Mouse (Mus musculus) urinary bladder, postnatal 10 days (tissue): ENCODE measurements around the gene Olfr1223.
"Not testable (repeated sequence)": the region's sequence is repeated elsewhere in the genome, so short reads cannot be mapped to it uniquely, and the experiment has no call there.

ENCODE experiments used
- DNase-seq: peaks from one replicate; pipeline ENCODE4 v3.0.0; 2022; ENCODE audit warnings: low spot score

The Olfr1223 gene

GRCm38 (mm10) chr2:89151460-89151859 is at the start of gene Olfr1223:
Gene Olfr1223 (minus strand): TSS chr2:89151560.
- DNase-seq = no peak

- no peak for DNase-seq
These were observed 48.6 kb upstream of the Olfr1223 start, which contains the start of gene Olfr1226 for GRCm38 (mm10) chr2:89199948-89200347. Gene Olfr1226 (minus strand): TSS chr2:89200048.

- no peak for DNase-seq
These were observed 45.1 kb upstream of the Olfr1223 start for GRCm38 (mm10) chr2:89196325-89196982.

DNA sequence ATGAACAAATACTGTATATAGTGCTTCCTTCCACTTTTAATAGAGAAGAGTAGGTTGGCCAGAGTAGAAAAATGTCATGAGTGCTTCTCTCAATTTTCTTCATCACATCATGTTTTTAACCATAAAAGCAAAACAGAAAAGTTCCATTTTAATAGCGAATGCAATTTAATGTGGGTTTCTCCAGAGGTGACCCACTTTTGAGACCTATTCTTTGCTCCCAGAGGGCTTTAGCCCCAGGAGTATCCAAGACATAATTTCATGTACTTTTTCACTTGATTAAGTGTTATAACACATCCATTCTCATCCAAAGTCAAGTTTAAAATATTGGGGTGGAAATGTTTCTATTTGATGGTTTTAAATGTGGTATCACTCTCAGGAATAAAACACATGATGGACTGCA is 23.2 kb upstream of the Olfr1223 start, which contains the start of gene Olfr1225:
TSS of gene Olfr1225 (minus strand) at position 101 of the 400 bp plus-strand sequence.
- DNase-seq = no peak

DNA sequence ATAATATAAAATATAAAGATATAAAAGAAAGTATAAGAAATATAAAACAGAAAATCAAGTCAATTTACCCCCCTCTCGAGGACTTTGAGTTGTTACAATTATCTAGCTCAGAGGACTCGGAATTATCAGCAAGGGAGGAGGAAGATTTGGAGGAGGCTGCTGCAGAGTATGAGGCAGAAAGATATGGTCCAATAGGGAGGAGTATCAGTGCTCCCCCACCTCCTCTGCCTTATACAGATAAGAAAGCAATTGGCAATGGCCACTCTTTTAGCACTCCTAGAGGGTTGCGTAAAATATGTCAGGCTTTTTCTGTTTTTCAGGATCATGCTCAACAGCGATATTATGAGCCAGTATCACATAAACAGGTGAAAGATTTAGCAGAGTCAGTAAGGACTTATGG is 13.4 kb upstream of the Olfr1223 start:
- DNase-seq = not testable (repeated sequence)

DNA sequence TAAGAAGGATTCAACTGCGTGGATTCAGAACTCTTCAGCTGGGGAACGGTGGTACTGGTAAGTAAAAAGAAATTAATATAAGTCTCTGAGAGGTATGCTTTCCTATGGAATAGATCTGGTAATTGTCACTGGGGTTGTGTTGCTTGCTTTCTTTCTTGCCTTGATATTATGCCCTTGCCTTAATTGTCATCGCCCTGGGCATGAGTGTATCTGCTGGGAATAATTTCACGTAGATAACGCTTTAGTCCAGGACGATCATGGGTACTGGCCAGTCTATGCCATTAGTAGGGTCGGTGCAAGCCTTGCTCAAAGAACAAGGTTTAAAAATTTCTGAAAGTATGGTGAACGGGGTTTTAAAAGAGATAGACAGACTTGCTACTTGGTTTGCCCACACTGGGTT is 12.6 kb upstream of the Olfr1223 start, which contains the start of gene Olfr1224-ps1:
TSS of gene Olfr1224-ps1 (minus strand) at position 101 of the 400 bp plus-strand sequence.
- DNase-seq = not testable (repeated sequence)

DNA sequence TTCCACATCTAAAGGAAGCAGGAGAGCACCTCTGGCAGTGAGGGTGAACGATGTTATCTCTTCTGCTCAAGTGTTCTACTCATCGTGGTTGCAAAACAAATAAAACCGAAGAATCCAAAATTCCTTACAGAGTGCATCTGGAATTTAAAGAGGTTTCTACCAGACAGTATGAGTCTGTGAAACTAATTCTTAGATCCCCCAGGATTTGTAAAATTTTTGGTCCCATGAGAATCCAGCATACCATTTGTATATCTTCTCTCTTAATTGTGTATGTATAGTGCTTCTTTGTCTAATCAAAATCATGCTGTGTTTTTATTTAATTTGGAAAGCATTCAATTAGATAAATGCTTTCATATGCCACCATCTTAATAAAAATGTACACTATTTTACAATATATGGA is 18.4 kb downstream of the Olfr1223 start, which contains the start of gene Olfr1222:
TSS of gene Olfr1222 (minus strand) at position 101 of the 400 bp plus-strand sequence.
- no peak for DNase-seq

DNA sequence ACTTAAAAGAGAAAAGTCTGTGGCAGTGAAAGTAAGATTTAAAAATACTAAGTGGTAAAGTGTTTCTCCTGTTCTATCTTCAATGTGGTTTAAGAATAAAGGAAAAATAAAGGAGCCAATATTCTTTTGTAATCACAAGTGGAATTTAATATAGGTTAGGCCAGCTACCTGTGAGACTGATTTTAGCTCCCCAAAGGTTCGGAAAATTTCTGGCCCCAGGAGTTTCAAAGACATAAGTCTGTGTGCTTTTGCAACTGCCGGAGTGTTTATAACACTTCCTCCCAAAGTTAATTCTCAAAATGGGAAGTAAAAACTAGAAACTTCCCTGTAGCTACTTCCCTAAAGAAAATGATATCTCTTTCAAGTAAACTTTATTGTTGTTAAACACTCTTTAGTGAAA is 34.2 kb downstream of the Olfr1223 start, which contains the start of gene Olfr1221:
TSS of gene Olfr1221 (minus strand) at position 101 of the 400 bp plus-strand sequence.
- DNase-seq = no peak

DNA sequence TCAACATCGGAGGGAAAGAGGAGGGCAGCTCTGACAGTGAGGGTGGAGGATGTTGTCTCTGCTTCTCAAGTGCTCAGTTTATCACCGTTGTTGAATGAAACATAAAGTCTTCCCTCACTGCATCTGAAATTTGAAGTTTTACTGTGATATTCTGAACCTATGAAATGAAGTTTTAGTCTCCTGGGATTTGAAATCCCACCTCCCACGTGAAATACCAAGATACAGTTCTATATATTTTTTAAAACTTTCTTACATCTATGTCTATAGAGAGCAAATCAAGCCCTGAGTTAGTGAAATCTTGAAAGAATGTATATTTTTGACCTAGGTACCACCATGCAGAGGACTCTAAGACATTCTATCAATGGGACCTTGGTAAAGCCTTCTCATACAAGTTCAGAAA is 44.6 kb downstream of the Olfr1223 start, which contains the start of gene Olfr1220:
TSS of gene Olfr1220 (minus strand) at position 101 of the 400 bp plus-strand sequence.
- no peak for DNase-seq

GRCm38 (mm10) chr2:89105651-89106050 is 45.7 kb downstream of the Olfr1223 start:
- DNase-seq = no peak

DNA sequence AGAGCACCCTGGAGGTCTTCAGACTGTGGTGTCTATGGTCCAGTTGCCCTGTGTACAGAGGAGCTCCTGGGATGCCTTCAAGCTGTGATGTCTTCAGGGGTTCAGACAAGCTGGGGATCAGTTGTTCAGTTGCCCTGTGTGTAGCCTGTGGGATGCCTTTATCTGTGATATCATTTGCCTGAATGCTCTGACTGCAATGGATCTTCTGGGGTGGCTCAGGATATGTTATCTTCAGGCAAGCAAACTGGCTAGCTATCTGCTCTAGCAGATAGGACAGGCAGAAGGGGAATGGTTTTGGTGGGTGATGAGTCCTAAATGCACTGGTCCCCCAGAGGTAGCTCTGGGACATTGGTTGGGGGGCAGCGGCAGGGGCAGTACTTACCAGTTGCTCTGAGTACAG is 57.5 kb downstream of the Olfr1223 start:
- DNase-seq = no peak
